Mouse (Mus musculus): ENCODE results near the gene Clybl. TPM values are rescaled to one million over a fixed set of nuclear protein-coding genes. Genes with fewer than 3 reads are reported as not detected.

Clybl gene
- total and polyA plus RNA-seq, 2 experiments: 15.3 to 23.4 TPM

DNA sequence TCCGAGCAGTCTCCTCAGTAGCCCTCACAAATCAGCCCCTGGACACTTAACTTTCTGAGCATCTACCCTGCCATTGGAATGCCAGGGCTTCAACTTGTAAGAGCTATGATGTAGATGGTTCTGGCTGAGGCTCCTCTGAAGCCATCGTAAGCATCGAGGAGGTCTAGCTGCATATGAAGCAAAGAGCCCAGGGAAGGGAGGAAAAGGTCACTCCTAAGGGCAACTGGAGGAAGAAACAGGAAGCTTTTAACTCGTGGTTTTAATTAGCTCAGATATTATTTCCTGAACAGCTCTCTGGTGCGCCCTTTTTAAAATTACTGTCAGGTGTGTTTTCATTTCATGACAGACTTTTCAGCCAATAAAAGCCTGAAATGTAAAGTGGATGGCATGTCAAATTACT, 190.5 kb downstream of the Clybl start:
- no peak for DNase-seq (ENCODE audit: extremely low read depth, low read depth, low spot score)
- no peaks in the 10 kb centered on the region for H3K27me3 ChIP-seq (ENCODE audit: control insufficient read depth, insufficient read depth, low read length)
- WGBS: 74% methylated on average over 5 of the region's 5 CpGs
- no peak overlapping the region for H3K27ac ChIP-seq (replicated peaks; ENCODE audit: insufficient read depth, low read depth, low read length)
- H3K79me2 ChIP-seq (ENCODE audit: control insufficient read depth, insufficient read depth, low read length): no peaks in the 10 kb centered on the region
- TF ChIP-seq POLR2A (IDR thresholded peaks at IDR 0.05; ENCODE audit: extremely low read depth, insufficient read depth, low read length): no peak
- no peak for TF ChIP-seq CTCF (IDR thresholded peaks at IDR 0.05; ENCODE audit: low read depth, low read length)
- no peaks in the 10 kb centered on the region for H3K36me3 ChIP-seq (ENCODE audit: control insufficient read depth, insufficient read depth, low read length)
- H3K9ac ChIP-seq (ENCODE audit: low read depth, low read length): no peak overlapping the region
- H3K4me3 ChIP-seq (ENCODE audit: insufficient read depth, low read depth, low read length): no peak overlapping the region
- H3K4me1 ChIP-seq (ENCODE audit: control insufficient read depth, insufficient read depth, low read length): no peaks in the 10 kb centered on the region

DNA sequence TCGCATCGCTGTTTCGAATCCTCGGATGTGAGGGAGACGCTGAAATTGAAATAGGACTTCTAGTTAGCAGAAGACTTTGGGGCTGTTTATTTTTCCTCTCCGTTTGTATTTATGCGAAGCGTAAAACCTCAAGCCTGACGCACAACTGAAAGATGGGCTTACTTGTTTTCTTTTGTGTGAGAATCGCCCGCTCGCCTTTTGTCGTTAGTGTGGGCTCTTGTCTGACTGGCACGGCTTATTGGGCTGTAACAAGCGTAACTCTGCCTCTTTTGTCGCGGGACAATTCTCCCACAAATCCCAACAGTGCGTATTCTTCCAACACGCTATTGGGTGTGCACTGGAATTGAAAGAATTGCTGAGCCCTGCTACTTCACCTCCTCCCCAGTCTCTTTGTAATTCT, 192.0 kb downstream of the Clybl start:
- WGBS: 80% methylated on average over 19 of the region's 19 CpGs
- Histone ChIP-seq H3K36me3 (ENCODE audit: control insufficient read depth, insufficient read depth, low read length) (no peaks in the 10 kb centered on the region), H3K9ac (ENCODE audit: low read depth, low read length) (no peak overlapping the region), H3K4me1 (ENCODE audit: control insufficient read depth, insufficient read depth, low read length) (no peaks in the 10 kb centered on the region), H3K27me3 (ENCODE audit: control insufficient read depth, insufficient read depth, low read length) (no peaks in the 10 kb centered on the region), H3K27ac (replicated peaks; ENCODE audit: insufficient read depth, low read depth, low read length) (no peak overlapping the region), H3K4me3 (ENCODE audit: insufficient read depth, low read depth, low read length) (no peak overlapping the region), H3K79me2 (ENCODE audit: control insufficient read depth, insufficient read depth, low read length) (no peaks in the 10 kb centered on the region)
- DNase-seq (ENCODE audit: extremely low read depth, low read depth, low spot score): no peak
- no peak for TF ChIP-seq POLR2A (IDR thresholded peaks at IDR 0.05; ENCODE audit: extremely low read depth, insufficient read depth, low read length)

DNA sequence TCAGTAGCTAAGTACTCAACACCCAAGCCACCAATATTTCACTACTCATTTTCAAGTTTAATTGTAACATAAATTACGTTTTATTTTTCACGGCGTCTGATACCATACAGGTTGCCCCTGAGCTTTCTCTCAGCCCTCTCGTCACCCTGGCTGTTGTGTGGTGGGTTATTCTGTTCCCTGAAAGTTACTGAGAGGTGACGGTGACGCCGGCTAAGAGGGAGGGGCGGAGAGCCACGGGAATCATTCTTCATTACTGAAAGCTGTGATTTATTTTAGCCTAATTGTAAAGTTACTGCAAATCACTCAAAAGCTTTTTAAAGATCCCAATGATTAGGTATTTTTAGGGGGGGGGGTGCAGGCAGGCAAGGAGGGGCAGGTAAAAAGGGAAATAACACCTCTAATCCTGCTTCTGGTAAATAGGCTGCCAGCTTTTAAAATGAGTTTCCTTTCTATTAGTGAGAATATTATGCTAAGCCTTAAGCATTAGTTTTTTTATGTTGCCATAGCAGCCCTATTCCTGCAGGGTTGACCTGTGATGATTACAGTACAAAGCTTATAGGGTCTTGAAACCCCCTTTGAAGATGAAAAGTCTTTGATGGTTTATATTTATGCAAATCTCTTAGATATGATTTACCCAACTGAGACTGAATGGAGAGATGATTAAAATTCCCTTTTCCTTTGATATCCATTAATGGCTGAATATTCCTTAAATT, 192.9 kb downstream of the Clybl start:
- no peak overlapping the region for H3K4me3 ChIP-seq (ENCODE audit: insufficient read depth, low read depth, low read length)
- DNase-seq (ENCODE audit: extremely low read depth, low read depth, low spot score): no peak
- WGBS: 76% methylated on average over 9 of the region's 9 CpGs

DNA sequence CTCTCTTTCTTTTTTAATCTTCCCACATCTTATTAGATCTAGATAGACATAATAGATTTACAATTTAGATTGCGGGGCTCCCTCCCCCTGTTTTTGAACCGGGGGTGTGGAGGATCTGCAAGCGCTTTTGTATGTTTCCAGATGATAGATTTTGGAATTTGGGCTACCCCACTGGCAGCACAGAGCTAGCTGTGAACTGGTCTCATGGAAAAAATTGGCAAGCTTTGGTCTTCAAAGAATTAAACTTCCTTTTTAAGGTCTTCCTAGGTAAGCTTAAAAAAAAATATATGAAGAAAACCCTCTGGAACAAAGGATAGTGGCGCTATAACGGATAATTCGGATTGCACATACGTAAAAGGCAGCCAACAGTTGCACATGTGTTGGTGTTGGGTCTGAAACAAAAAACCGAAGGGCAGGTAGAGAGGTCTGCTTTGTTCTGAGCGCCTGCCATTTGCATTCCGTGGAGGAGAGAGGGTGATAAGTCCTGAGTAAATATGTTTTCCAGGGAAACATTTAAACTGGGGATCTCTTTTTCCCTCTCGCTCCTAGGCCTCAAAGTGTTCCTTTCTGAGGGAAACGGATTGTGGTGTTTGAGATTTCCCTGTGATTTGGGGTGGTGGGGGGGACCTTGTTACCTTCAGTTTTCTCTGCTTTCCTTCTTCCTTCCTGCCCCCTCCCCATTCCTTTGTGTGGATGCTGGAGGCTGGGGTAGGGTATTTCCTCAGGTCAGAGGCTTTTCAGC, 193.7 kb downstream of the Clybl start:
- no peak for TF ChIP-seq CTCF (IDR thresholded peaks at IDR 0.05; ENCODE audit: low read depth, low read length)
- no peaks in the 10 kb centered on the region for H3K27me3 ChIP-seq (ENCODE audit: control insufficient read depth, insufficient read depth, low read length)
- 83% methylated on average over 12 of the region's 12 CpGs for WGBS
- no peak overlapping the region for H3K27ac ChIP-seq (replicated peaks; ENCODE audit: insufficient read depth, low read depth, low read length)
- H3K36me3 ChIP-seq (ENCODE audit: control insufficient read depth, insufficient read depth, low read length): no peaks in the 10 kb centered on the region
- no peaks in the 10 kb centered on the region for H3K79me2 ChIP-seq (ENCODE audit: control insufficient read depth, insufficient read depth, low read length)
- H3K4me3 ChIP-seq (ENCODE audit: insufficient read depth, low read depth, low read length): no peak overlapping the region
- no peaks in the 10 kb centered on the region for H3K4me1 ChIP-seq (ENCODE audit: control insufficient read depth, insufficient read depth, low read length)
- DNase-seq (ENCODE audit: extremely low read depth, low read depth, low spot score): no peak
- H3K9ac ChIP-seq (ENCODE audit: low read depth, low read length): no peak overlapping the region

More for the DNA sequence above, 192.9 kb downstream of the Clybl start:
- Histone ChIP-seq H3K27me3 (ENCODE audit: control insufficient read depth, insufficient read depth, low read length) (no peaks in the 10 kb centered on the region), H3K36me3 (ENCODE audit: control insufficient read depth, insufficient read depth, low read length) (no peaks in the 10 kb centered on the region), H3K9ac (ENCODE audit: low read depth, low read length) (no peak overlapping the region), H3K79me2 (ENCODE audit: control insufficient read depth, insufficient read depth, low read length) (no peaks in the 10 kb centered on the region), H3K4me1 (ENCODE audit: control insufficient read depth, insufficient read depth, low read length) (no peaks in the 10 kb centered on the region), H3K27ac (replicated peaks; ENCODE audit: insufficient read depth, low read depth, low read length) (no peak overlapping the region)
- TF ChIP-seq POLR2A (IDR thresholded peaks at IDR 0.05; ENCODE audit: extremely low read depth, insufficient read depth, low read length) (no peak), CTCF (IDR thresholded peaks at IDR 0.05; ENCODE audit: low read depth, low read length) (no peak)

GRCm38 (mm10) chr14:122376482-122377143, 195.1 kb downstream of the Clybl start:
- H3K9ac ChIP-seq (ENCODE audit: low read depth, low read length): no peak overlapping the region
- WGBS: 75% methylated on average over 9 of the region's 9 CpGs

More at GRCm38 (mm10) chr14:122376482-122377143, 195.1 kb downstream of the Clybl start:
- H3K27ac ChIP-seq (replicated peaks; ENCODE audit: insufficient read depth, low read depth, low read length): no peak overlapping the region
- no peaks in the 10 kb centered on the region for H3K36me3 ChIP-seq (ENCODE audit: control insufficient read depth, insufficient read depth, low read length)
- no peak for TF ChIP-seq CTCF (IDR thresholded peaks at IDR 0.05; ENCODE audit: low read depth, low read length)
- TF ChIP-seq POLR2A (IDR thresholded peaks at IDR 0.05; ENCODE audit: extremely low read depth, insufficient read depth, low read length): no peak
- no peak overlapping the region for H3K4me3 ChIP-seq (ENCODE audit: insufficient read depth, low read depth, low read length)
- peak; percentile 11 for DNase-seq (ENCODE audit: extremely low read depth, low read depth, low spot score)
- no peaks in the 10 kb centered on the region for H3K27me3 ChIP-seq (ENCODE audit: control insufficient read depth, insufficient read depth, low read length)
- no peaks in the 10 kb centered on the region for H3K79me2 ChIP-seq (ENCODE audit: control insufficient read depth, insufficient read depth, low read length)
- H3K4me1 ChIP-seq (ENCODE audit: control insufficient read depth, insufficient read depth, low read length): no peaks in the 10 kb centered on the region
